Mouse (Mus musculus) inflammation-experienced regulatory T-cells, adult 6 months (primary cell): ENCODE results near the gene Rbfox3. TPM values are rescaled to one million over a fixed set of nuclear protein-coding genes. Genes with fewer than 3 reads are reported as not detected.

Experiments
- ATAC-seq: one replicate; pipeline ENCODE4 v1.8.0; 2017
- polyA plus RNA-seq, 3 experiments: library from polyadenylated mRNA; unstranded; fragments of 100-300 nt; shearing (Covaris generic); gene quantifications; one replicate each; pipeline ENCODE4 v1.2.1; 2017

Rbfox3 gene
- polyA plus RNA-seq, 3 experiments from 2014 or later = 0.30 TPM; not detected in 2

DNA sequence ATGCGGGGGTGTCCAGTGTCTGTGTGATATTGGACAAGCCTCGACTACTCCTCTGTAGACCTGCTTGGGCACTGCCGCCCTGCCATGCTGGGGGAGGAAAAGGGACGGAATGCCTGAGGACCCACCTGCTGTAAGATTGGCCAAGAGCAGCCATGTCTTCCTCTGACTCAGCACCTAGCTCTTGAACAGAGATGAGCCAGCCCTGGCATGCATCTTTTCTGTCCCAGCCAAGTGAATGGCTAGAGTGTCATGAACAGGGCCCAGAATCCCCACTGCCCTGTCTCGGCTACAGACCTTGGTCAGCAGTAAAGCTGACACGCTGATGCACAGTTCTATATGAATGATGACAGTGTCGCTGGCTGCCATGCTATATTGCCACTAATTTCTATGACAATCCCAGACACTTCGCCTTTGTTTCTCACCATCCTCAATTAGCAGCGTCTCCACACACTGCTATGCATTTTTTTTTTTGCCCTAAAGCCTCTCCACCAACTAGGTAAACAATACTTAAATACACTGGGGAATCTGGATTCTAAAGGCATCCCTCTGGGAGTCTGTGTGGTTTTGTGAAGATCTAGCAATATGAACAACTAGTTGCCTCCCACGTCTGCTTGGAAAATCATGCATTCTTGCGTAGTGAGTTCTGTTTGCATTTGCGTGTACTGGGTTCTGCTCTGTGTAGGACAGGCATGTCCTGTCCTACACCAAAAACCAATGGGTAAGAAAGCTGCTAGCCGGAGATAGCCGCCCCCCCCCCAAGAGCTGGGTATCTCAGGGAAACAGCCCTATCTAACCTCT is 257.7 kb downstream of the Rbfox3 start:
- ATAC-seq = no peak

- ATAC-seq = no peak
These were observed 258.8 kb downstream of the Rbfox3 start for GRCm38 (mm10) chr11:118652401-118653240.

DNA sequence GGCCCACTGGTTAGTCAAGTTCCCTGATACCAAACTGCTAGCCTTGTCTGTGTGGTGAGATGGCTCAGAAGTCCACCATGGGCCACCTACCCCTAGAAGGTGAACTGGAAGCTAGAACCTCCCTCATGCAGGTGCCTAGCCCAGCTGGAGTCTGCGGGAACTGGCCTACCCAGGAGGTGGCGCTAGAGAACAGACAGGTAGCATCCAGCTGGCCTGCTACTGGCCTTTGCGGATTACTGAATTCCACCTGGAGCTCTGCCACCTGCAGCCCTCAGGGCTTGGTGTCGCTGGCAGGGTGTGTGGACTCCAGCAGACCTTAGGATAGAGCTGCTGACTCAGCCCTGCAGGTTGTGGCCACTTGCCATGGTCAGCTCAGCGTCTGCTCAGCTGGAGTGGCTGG is 263.0 kb downstream of the Rbfox3 start:
- no peak for ATAC-seq

GRCm38 (mm10) chr11:118646864-118647263 is 264.5 kb downstream of the Rbfox3 start:
- no peak for ATAC-seq

DNA sequence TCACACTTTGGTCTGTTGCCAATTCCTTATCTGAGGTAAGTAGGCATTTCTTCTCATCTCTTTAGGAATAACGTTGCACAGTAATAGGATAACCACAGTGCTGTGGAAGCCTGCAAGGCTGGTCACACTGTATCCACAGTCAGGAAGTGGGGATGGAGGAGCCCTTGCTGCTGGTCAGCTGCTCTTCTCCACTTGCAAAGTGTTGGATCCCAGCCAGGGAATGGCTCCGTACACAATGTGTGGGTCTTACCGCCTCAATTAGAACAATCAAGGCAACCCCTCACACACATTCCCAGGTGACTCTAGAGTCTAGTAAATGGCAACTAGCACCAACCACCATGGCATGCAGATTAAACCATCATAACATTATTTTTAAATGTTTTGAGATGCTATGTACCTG is 266.2 kb downstream of the Rbfox3 start:
- no peak for ATAC-seq

GRCm38 (mm10) chr11:118640706-118641105 is 270.7 kb downstream of the Rbfox3 start:
- no peak for ATAC-seq

DNA sequence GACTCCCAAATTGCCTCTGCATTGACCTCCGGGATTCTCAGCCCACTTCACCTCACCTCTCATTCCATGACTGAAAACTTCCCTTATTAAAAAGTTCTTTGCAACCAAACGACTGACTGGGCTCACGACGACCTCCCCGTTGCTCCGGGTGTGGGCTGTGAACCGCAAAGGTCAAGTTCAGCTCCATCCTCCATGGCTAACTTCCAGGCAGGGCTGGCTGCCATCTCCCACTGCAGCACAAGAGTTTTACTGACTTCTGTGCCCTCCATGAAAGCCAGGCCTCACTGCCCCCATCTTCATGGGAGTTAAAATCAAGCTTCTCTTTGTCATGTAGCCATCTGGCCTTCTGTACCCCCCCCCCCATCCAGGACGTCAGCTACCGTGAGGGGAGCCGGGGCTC is 273.7 kb downstream of the Rbfox3 start:
- no peak for ATAC-seq

DNA sequence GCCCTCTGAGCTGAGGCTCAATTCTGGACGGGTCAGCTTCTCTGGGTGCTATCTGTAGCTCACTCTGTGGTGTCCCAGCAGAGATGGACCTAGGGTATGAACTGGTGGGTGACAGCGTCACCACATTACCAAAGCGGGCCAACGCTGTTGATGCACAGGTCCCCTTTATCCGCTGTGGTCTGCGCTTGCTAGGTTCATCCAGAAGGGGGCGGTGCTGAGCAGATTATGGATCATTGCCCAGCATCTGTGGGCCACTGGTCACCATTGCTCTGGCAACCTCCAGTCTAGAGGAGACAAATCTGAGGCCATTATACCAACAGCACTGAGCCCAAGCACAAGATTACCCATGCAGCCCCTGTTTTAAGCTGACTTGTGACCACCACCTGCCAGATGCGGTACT is 276.8 kb downstream of the Rbfox3 start:
- ATAC-seq = no peak

- ATAC-seq = no peak
These were observed 281.7 kb downstream of the Rbfox3 start for GRCm38 (mm10) chr11:118629718-118630117.

DNA sequence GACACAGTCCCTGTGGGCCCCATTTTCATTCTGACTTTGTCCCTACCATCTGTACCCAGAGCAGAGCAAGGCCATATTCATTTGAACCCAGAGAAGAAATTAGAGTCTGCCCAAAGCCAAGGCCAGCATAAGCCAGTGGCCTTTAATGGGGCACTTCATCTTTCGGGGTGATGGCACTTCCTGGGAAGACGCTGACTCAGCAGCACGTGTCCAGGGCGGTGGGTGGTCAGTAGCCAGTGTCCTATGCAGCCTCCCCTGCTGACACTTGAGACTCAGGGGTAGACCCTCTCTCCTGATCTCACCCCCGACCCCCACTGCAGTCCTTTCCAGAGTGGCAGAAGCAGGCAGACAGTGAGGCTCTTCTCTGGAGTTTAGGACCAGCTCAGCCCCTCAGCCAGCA is 283.9 kb downstream of the Rbfox3 start:
- ATAC-seq = no peak

GRCm38 (mm10) chr11:118620869-118621268 is 290.5 kb downstream of the Rbfox3 start:
- no peak for ATAC-seq

- ATAC-seq = no peak
These were observed 297.3 kb downstream of the Rbfox3 start for GRCm38 (mm10) chr11:118614126-118614525.

- ATAC-seq = no peak
These were observed 301.3 kb downstream of the Rbfox3 start for GRCm38 (mm10) chr11:118610128-118610527.

DNA sequence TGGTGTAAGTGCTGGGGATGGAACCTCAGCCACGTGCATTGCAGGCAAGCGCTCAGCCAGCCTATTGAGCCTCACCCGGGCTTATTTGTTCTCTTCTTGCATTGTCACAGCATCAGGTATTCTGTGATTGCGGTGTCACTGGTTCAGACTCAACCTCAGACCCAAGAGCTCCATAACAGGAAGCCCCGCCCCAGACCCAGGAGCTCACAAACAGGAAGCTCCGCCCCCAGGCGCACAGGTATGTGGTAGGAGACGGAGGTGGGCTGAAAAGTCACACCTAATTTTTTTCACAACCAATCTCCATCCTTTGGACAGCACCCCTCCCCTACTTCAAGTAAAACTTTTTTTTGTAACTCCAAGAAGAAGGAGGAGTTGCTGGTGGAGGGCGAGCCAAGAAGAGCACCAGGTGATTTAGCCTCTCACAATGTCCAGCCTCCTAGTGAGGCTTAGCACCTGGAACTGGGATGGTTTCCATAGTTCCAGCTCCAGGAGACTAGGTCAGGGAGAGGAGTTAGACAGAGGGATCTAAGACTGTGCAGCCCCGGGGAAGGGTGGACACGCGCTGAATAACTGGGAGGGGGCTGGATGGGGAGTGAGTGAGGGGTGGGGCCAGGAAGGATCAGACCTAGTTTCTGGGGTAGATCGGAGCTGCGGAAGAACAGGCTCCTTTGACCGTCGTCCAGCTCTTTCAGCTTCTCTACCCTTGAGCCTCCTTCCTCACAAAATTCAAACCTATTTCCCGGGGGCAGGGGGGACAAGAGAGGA is 302.0 kb downstream of the Rbfox3 start:
- ATAC-seq = no peak

- ATAC-seq = no peak
These were observed 303.5 kb downstream of the Rbfox3 start for GRCm38 (mm10) chr11:118607927-118608326.

DNA sequence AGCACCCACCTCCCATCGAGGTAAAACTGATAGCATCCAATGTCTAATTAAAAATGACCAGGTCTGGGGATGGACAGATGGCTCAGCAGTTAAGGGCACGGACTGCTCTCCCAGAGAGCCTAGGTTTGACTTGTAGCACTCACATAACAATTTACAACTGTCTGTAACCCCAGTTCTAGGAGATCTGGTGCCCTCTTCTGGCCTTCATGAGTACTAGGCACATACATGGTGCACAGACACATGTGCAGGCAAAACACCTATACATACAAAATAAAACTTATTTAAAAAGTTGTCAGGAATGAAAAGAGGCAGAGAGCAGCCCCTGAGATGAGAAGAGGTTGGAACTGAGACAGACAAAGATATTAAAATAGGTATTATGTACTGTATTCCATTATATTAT is 305.8 kb downstream of the Rbfox3 start:
- no peak for ATAC-seq

- no peak for ATAC-seq
These were observed 307.2 kb downstream of the Rbfox3 start for GRCm38 (mm10) chr11:118604206-118604605.

DNA sequence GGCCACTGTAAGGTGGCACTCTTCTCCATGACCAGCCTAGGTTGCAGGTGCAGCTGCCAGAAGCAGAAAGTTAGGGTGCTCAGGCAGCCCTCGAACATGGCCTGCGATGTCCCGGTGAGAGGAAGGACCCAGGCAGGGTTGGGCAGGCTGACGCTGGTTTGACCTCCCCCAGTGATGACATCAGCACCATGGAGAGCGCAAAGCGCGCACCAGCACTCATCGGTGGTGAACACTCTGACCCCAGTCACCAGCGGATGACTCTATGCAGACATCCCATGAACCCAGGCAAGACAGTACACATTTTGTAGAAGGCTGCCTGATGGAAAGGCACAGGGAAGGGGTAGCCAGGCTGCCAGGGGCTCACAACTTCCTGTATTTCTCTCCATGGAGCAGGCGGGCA is 308.3 kb downstream of the Rbfox3 start:
- no peak for ATAC-seq

DNA sequence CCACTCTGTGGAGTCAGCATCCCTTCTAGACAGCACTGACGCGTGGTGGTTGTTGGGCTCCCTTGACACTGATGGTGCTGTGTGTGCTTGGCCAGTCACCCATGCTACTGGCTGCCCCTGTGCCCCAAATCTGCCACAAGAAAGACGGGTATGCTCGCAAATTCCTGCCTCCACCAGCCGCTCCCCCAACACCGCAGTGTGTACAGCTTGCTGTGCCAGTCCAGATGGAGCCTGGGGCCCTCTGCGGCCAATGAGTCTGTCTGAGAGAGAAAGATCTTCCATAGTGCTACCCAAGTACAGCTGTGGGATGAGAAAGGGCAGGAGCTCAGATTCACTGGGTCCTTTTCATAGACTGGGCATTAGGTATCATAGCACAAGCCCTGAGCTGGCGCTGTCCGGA is 309.9 kb downstream of the Rbfox3 start:
- ATAC-seq = no peak

- no peak for ATAC-seq
These were observed 311.2 kb downstream of the Rbfox3 start for GRCm38 (mm10) chr11:118600168-118600567.

GRCm38 (mm10) chr11:118598726-118599125 is 312.7 kb downstream of the Rbfox3 start:
- no peak for ATAC-seq

- no peak for ATAC-seq
These were observed 326.6 kb downstream of the Rbfox3 start for GRCm38 (mm10) chr11:118584826-118585225.

DNA sequence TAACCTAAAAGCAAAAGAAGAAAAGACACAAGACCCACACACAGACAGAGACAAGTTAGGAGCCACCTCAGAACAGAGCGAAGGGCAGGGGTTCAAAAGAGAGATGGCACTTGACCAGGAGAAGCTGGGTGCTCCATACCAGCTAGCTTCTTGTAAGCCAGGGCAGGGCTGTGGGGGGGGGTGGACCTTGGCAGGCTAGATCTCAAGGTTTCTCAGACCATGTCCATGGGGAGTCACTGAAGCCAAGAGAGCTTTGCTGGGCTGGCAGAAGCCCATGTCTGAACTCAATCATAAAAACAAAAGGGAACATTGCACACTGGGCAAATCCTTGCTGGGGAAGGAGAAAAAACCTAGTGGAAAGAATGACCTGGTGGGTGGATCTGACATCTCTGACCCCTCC is 327.4 kb downstream of the Rbfox3 start:
- ATAC-seq = no peak
